Mouse (Mus musculus) MEL (cell line): ENCODE results near the gene Grk5. TPM values are rescaled to one million over a fixed set of nuclear protein-coding genes. Genes with fewer than 3 reads are reported as not detected.

Source experiments
- DNase-seq: peaks from one replicate; pipeline ENCODE4 v3.0.0; 2011; ENCODE audit warnings: low read depth, low spot score
- H3K27ac ChIP-seq: 2 replicates; pipeline ENCODE4 v1.5.1; 2012; ENCODE audit warnings: low read depth, mild to moderate bottlenecking, control low read depth, low read length, moderate library complexity; ENCODE audit not compliant: control insufficient read depth
- H3K27me3 ChIP-seq, 2 experiments: fragments of 150-350 bp in 1 of 2; sonication (generic) in 1 of 2; 2 replicates each; pipeline ENCODE4 v1.6.1; 2012; ENCODE audit warnings: low read length in 2 of 2, mild to moderate bottlenecking in 2 of 2, improper control_type of control experiment in 1 of 2, moderate library complexity in 1 of 2; ENCODE audit not compliant: insufficient read depth in 2 of 2, control insufficient read depth in 1 of 2
- H3K36me3 ChIP-seq, 2 experiments: 2 replicates each; pipeline ENCODE4 v1.6.1; 2012 to 2014; ENCODE audit warnings: low read length in 2 of 2, improper control_type of control experiment in 1 of 2, inconsistent platforms in 1 of 2, mild to moderate bottlenecking in 1 of 2; ENCODE audit not compliant: insufficient read depth in 2 of 2, control insufficient read depth in 1 of 2
- H3K4me1 ChIP-seq, 2 experiments: fragments of 150-350 bp in 1 of 2; sonication (generic) in 1 of 2; 2 replicates each; pipeline ENCODE4 v1.6.1; 2012; ENCODE audit warnings: low read length in 2 of 2, improper control_type of control experiment in 1 of 2, mild to moderate bottlenecking in 1 of 2; ENCODE audit not compliant: insufficient read depth in 2 of 2, control insufficient read depth in 1 of 2
- H3K4me3 ChIP-seq, 2 experiments: fragments of 150-350 bp in 1 of 2; sonication (generic) in 1 of 2; 2 replicates each; pipeline ENCODE4 v1.5.1; 2012; ENCODE audit warnings: low read depth in 2 of 2, low read length in 2 of 2, mild to moderate bottlenecking in 2 of 2, moderate library complexity in 2 of 2, control low read depth in 1 of 2, improper control_type of control experiment in 1 of 2; ENCODE audit not compliant: control insufficient read depth in 1 of 2, insufficient read depth in 1 of 2
- H3K79me2 ChIP-seq: 2 replicates; pipeline ENCODE4 v1.6.1; 2012; ENCODE audit warnings: mild to moderate bottlenecking, low read length, moderate library complexity; ENCODE audit not compliant: control insufficient read depth, poor library complexity, insufficient read depth
- H3K9ac ChIP-seq: 2 replicates; pipeline ENCODE4 v1.6.1; 2012; ENCODE audit warnings: low read depth, mild to moderate bottlenecking, control low read depth, low read length, moderate library complexity; ENCODE audit not compliant: control insufficient read depth, poor library complexity, severe bottlenecking
- H3K9me3 ChIP-seq: fragments of 150-350 bp; sonication (generic); replicated peaks from 2 replicates; pipeline ENCODE4 v1.6.1; 2012; ENCODE audit warnings: mild to moderate bottlenecking, low read length, improper control_type of control experiment, moderate library complexity; ENCODE audit not compliant: insufficient read depth
- CHD1 ChIP-seq: IDR thresholded peaks from 2 replicates; pipeline ENCODE4 v1.6.1; 2012; ENCODE audit warnings: low read depth, mild to moderate bottlenecking, inconsistent platforms, low read length, improper control_type of control experiment
- CTCF ChIP-seq, 3 experiments: IDR thresholded peaks in 2 of 3; conservative IDR thresholded peaks in 1 of 3; 2 replicates each; pipeline ENCODE4 v1.5.1; 2011 to 2012; ENCODE audit warnings: low read length in 3 of 3, low read depth in 2 of 3, mild to moderate bottlenecking in 2 of 3, improper control_type of control experiment in 1 of 3, inconsistent platforms in 1 of 3, mixed read lengths in 1 of 3, moderate library complexity in 1 of 3; ENCODE audit not compliant: control insufficient read depth in 1 of 3, insufficient read depth in 1 of 3, poor library complexity in 1 of 3, severe bottlenecking in 1 of 3
- MXI1 ChIP-seq: IDR thresholded peaks from 2 replicates; pipeline ENCODE4 v1.6.1; 2011; ENCODE audit warnings: mild to moderate bottlenecking, low read depth, low read length, improper control_type of control experiment
- ZNF384 ChIP-seq: IDR thresholded peaks from 2 replicates; pipeline ENCODE4 v1.6.1; 2012; ENCODE audit warnings: low read depth, mild to moderate bottlenecking, inconsistent platforms, low read length, improper control_type of control experiment
- polyA plus RNA-seq, 2 experiments: library from polyadenylated mRNA; stranded (reverse) in 1 of 2; unstranded in 1 of 2; fragments of >175 nt in 1 of 2; fragments of >200 nt in 1 of 2; gene quantifications; 2 replicates each; pipeline versions ENCODE4 v1.2.1 to v1.2.4; 2012; ENCODE audit warnings: low replicate concordance in 2 of 2, low read depth in 1 of 2; ENCODE audit not compliant: insufficient read length in 2 of 2, insufficient read depth in 1 of 2, missing spikeins in 1 of 2
- total RNA-seq: library from RNA; depleted of rRNA; stranded (reverse); fragments of 300-350 nt; gene quantifications from 2 replicates; pipeline ENCODE4 v1.2.3, GENCODE M21; 2012; rRNA removed

Grk5 gene
- total and polyA plus RNA-seq, 3 experiments = 4.2 to 8.1 TPM; not detected in 1

DNA sequence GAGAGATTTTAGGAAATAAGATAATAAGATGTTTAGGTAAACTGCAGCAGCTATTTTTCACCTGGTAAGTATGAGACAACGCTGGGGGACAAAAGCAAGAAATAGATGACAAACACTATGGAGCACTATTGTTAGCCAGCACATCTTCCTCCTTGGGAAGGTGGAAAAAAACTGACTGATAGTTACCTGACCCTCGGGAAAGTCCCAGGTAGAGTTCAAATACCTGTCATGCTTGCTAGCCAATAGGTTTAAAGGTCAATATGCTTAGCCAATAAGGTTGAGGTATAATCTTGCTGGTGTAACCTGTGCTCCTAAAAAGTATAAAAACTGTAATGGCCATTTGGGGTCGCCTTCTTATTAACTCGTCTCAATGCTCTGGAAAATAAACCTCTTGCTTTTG lies 251.8 kb downstream of the Grk5 start:
- Histone ChIP-seq H3K79me2 (peaks cover 10% of the 10 kb centered on the region), H3K9ac (peak overlapping the region; percentile 80), H3K36me3 (peaks cover 0 to 11% of the 10 kb centered on the region in 2 experiments; a peak in 2 of 4 replicates), H3K27ac (no peak overlapping the region), H3K27me3 (no peaks in the 10 kb centered on the region), H3K4me3 (peak overlapping the region; percentile 87 to 89), H3K4me1 (peaks cover 3 to 8% of the 10 kb centered on the region in 2 experiments), H3K9me3 (no peaks in the 10 kb centered on the region)
- DNase-seq = no peak
- TF ChIP-seq ZNF384 (no peak), CTCF (IDR thresholded peaks at IDR 0.05 in 2 of 3, conservative IDR thresholded peaks at IDR 0.05 in 1 of 3; ENCODE audit: control insufficient read depth in 1 of 3, insufficient read depth in 1 of 3, low read depth in 2 of 3, low read length in 3 of 3, poor library complexity in 1 of 3, severe bottlenecking in 1 of 3) (no peak), CHD1 (peak; percentile 66; the same call in 1 of the 2 replicates), MXI1 (no peak)

Other genes with a start within 250 kb of the Grk5 start
- gene Nanos1, start 133.8 kb upstream of the Grk5 start, total RNA-seq = 3.8 and 4.5 TPM in 2 replicates
- gene Nanos1, start 133.8 kb upstream of the Grk5 start, polyA plus RNA-seq = 1 to 10 TPM in 1 of 2 experiments, not detected in 1; 4.6 TPM
- 331 and 352 TPM in 2 replicates for gene Eif3a, start 99.1 kb upstream of the Grk5 start, total RNA-seq
- gene Eif3a, start 99.1 kb upstream of the Grk5 start, polyA plus RNA-seq = 100 to 1,000 TPM; 424 to 914 TPM
- 12.1 and 13.0 TPM in 2 replicates for gene Fam45a, start 78.2 kb upstream of the Grk5 start, total RNA-seq
- gene Fam45a, start 78.2 kb upstream of the Grk5 start, polyA plus RNA-seq = 10 to 100 TPM in 1 of 2 experiments, not detected in 1; 20.4 TPM
- gene Sfxn4, start 28.3 kb upstream of the Grk5 start, total RNA-seq = 0.85 and 1.3 TPM in 2 replicates
- 1 to 10 TPM in 1 of 2 experiments, not detected in 1; 9.3 TPM for gene Sfxn4, start 28.3 kb upstream of the Grk5 start, polyA plus RNA-seq
- gene Prdx3, start 15.2 kb upstream of the Grk5 start, total RNA-seq = 267 and 271 TPM in 2 replicates
- 100 to 1,000 TPM in 1 of 2 experiments, not detected in 1; 332 TPM for gene Prdx3, start 15.2 kb upstream of the Grk5 start, polyA plus RNA-seq